ENCODE assay signal across 8 mouse cellular contexts in genomic region chr15:100228535-100229336, GRCm38 (mm10). TPM values are rescaled to one million over a fixed set of nuclear protein-coding genes. Genes with fewer than 3 reads are reported as not detected.
A peak's percentile ranks its signal among the peaks of the same experiment; 100 is the strongest.
DNase-seq lines count a peak whose midpoint lies in the region; ATAC-seq and TF ChIP-seq lines count a peak whose summit lies in the region.

No protein-coding gene starts in this region.

- 6% methylated on average over 16 of the region's 16 CpGs for WGBS in lung, adult 2 months
- 18% methylated on average over 16 of the region's 16 CpGs for WGBS in hindbrain, embryonic 13.5 days
- 21% methylated on average over 16 of the region's 16 CpGs for WGBS in midbrain, embryonic 12.5 days

- 0 out of 2 replicates have a peak, but pooled peaks have one; percentile 2 for ATAC-seq in hindbrain, embryonic 13.5 days (ENCODE audit: low FRiP score)
- ATAC-seq in midbrain, embryonic 12.5 days (ENCODE audit: low FRiP score, low read depth), result no peak
- no peak for ATAC-seq in cerebellum, adult (ENCODE audit: insufficient number of reproducible peaks, low FRiP score, low TSS enrichment)
- no peak for ATAC-seq in granulocyte monocyte progenitor cell, adult 5-6 weeks (replicated peaks; ENCODE audit: poor library complexity, severe bottlenecking)

- peaks cover 11% of the 10 kb centered on the region for H3K36me3 ChIP-seq in hindbrain, embryonic 13.5 days
- peaks cover 9% of the 10 kb centered on the region; the same call in 1 of the 2 replicates for H3K36me3 ChIP-seq in midbrain, embryonic 12.5 days

- peak overlapping the region; percentile 100 for H3K27ac ChIP-seq in hindbrain, embryonic 13.5 days
- peak overlapping the region; percentile 100 for H3K27ac ChIP-seq in midbrain, embryonic 12.5 days (replicated peaks)

- peak overlapping the region; percentile 53 for H3K4me2 ChIP-seq in hindbrain, embryonic 13.5 days
- H3K4me2 ChIP-seq in midbrain, embryonic 12.5 days (replicated peaks), result peak overlapping the region; percentile 73

- H3K27me3 ChIP-seq in hindbrain, embryonic 13.5 days, result no peaks in the 10 kb centered on the region
- H3K27me3 ChIP-seq in midbrain, embryonic 12.5 days, result no peaks in the 10 kb centered on the region

- DNase-seq in lung, adult 2 months, result no peak
- DNase-seq in lung, postnatal 14 days, result no peak
- DNase-seq in brain, embryonic 14.5 days (ENCODE audit: low read depth), result peak; percentile 48
- DNase-seq in Muller cell, postnatal 12 days (ENCODE audit: inconsistent ontology term), result no peak

- H3K9ac ChIP-seq in hindbrain, embryonic 13.5 days, result peak overlapping the region; percentile 98
- peak overlapping the region; percentile 97 for H3K9ac ChIP-seq in midbrain, embryonic 12.5 days (replicated peaks)

- H3K9me3 ChIP-seq in hindbrain, embryonic 13.5 days, result no peaks in the 10 kb centered on the region
- H3K9me3 ChIP-seq in midbrain, embryonic 12.5 days, result no peaks in the 10 kb centered on the region

- no peak for TF ChIP-seq CTCF in lung, adult 2 months (IDR thresholded peaks at IDR 0.05; ENCODE audit: insufficient read depth, low read length)
- TF ChIP-seq CTCF in brain, embryonic 14.5 days (IDR thresholded peaks at IDR 0.05; ENCODE audit: borderline replicate concordance, extremely low read depth, insufficient read depth, insufficient read length), result no peak

- peak overlapping the region; percentile 79 for H3K4me3 ChIP-seq in lung, adult 2 months (replicated peaks; ENCODE audit: extremely low read depth, low read depth, low read length)
- peak overlapping the region; percentile 80 for H3K4me3 ChIP-seq in hindbrain, embryonic 13.5 days
- H3K4me3 ChIP-seq in midbrain, embryonic 12.5 days, result peak overlapping the region; percentile 70

- peaks cover 14% of the 10 kb centered on the region for H3K4me1 ChIP-seq in lung, adult 2 months (ENCODE audit: control insufficient read depth, insufficient read depth, low read length)
- H3K4me1 ChIP-seq in hindbrain, embryonic 13.5 days (replicated peaks), result peaks cover 26% of the 10 kb centered on the region
- peaks cover 15% of the 10 kb centered on the region for H3K4me1 ChIP-seq in midbrain, embryonic 12.5 days

- no peak for TF ChIP-seq POLR2A in lung, adult 2 months (IDR thresholded peaks at IDR 0.05; ENCODE audit: borderline replicate concordance, extremely low read depth, low read depth, low read length)
- no peak for TF ChIP-seq POLR2A in brain, embryonic 14.5 days (IDR thresholded peaks at IDR 0.05; ENCODE audit: borderline replicate concordance, extremely low read depth, insufficient read depth, insufficient read length, poor library complexity, severe bottlenecking)

RNA-seq across cellular contexts. Expression of gene Atf1, which starts 1.1 kb away (rescaled TPM):
- polyA plus RNA-seq in lung, adult 2 months (2012; rRNA removed), result 40.8 and 45.7 TPM in 2 replicates
- polyA plus RNA-seq in brain, embryonic 14.5 days (2012; rRNA removed), result 15.5 and 19.0 TPM in 2 replicates
- polyA plus RNA-seq in hindbrain, embryonic 13.5 days (2015; fragmentation: Nextera tagmentation; extraction: Ambion mirVana), result 17.5 and 17.7 TPM in 2 replicates
- polyA plus RNA-seq in midbrain, embryonic 12.5 days (2016; fragmentation: Nextera tagmentation; extraction: Ambion mirVana), result 32.6 and 36.3 TPM in 2 replicates
- total RNA-seq in granulocyte monocyte progenitor cell, adult 5-6 weeks (2014; fragmentation: Nextera tagmentation), result 56.7 and 75.0 TPM in 2 replicates
- 62.3 and 63.0 TPM in 2 replicates for total RNA-seq in granulocyte monocyte progenitor cell, adult 5-6 weeks (2017)

RNA-seq across cellular contexts. Expression of gene Tmprss12, which starts 51.9 kb away (rescaled TPM):
- not detected in 2 replicates for polyA plus RNA-seq in lung, adult 2 months (2012; rRNA removed)
- polyA plus RNA-seq in brain, embryonic 14.5 days (2012; rRNA removed), result not detected in 2 replicates
- not detected in 2 replicates for polyA plus RNA-seq in hindbrain, embryonic 13.5 days (2015; fragmentation: Nextera tagmentation; extraction: Ambion mirVana)
- polyA plus RNA-seq in midbrain, embryonic 12.5 days (2016; fragmentation: Nextera tagmentation; extraction: Ambion mirVana), result not detected in 2 replicates
- total RNA-seq in granulocyte monocyte progenitor cell, adult 5-6 weeks (2014; fragmentation: Nextera tagmentation), result not detected in 2 replicates
- total RNA-seq in granulocyte monocyte progenitor cell, adult 5-6 weeks (2017), result not detected in 2 replicates
